Mouse (Mus musculus) C2C12 (cell line): ENCODE data around the gene Atxn10. TPM values are rescaled to one million over a fixed set of nuclear protein-coding genes. Genes with fewer than 3 reads are reported as not detected.

ENCODE experiments used
- H3K27me3 ChIP-seq: one replicate; pipeline ENCODE4 v1.6.1; 2011; ENCODE audit not compliant: control insufficient read depth, insufficient read depth, insufficient read length
- H3K36me3 ChIP-seq: one replicate; pipeline ENCODE4 v1.6.1; 2011; ENCODE audit not compliant: control insufficient read depth, insufficient read depth
- H3K4me3 ChIP-seq: one replicate; pipeline ENCODE4 v1.5.1; 2011; ENCODE audit warnings: mild to moderate bottlenecking, control low read depth; ENCODE audit not compliant: poor library complexity, insufficient read depth, severe bottlenecking
- H3K79me2 ChIP-seq: one replicate; pipeline ENCODE4 v1.6.1; 2011; ENCODE audit not compliant: control insufficient read depth, insufficient read depth
- H3K79me3 ChIP-seq: one replicate; pipeline ENCODE4 v1.6.1; 2011; ENCODE audit warnings: low read depth, control low read depth
- H3ac ChIP-seq: one replicate; pipeline ENCODE3; 2011; ENCODE audit warnings: low read depth; ENCODE audit not compliant: control insufficient read depth, insufficient read length
- CEBPB ChIP-seq: IDR thresholded peaks from one replicate; pipeline ENCODE4 v1.6.1; 2011; ENCODE audit warnings: low read depth, mild to moderate bottlenecking, control low read depth, moderate library complexity
- CTCF ChIP-seq: IDR thresholded peaks from one replicate; pipeline ENCODE4 v1.5.1; 2011; ENCODE audit not compliant: control insufficient read depth, insufficient read depth, insufficient read length
- FOSL1 ChIP-seq: IDR thresholded peaks from one replicate; pipeline ENCODE4 v1.8.0; 2011; ENCODE audit warnings: mild to moderate bottlenecking, low read length; ENCODE audit not compliant: poor library complexity, insufficient read depth, severe bottlenecking
- MAX ChIP-seq: IDR thresholded peaks from one replicate; pipeline ENCODE4 v1.6.1; 2011; ENCODE audit warnings: mild to moderate bottlenecking, control low read depth
- MYOD1 ChIP-seq: IDR thresholded peaks from one replicate; pipeline ENCODE4 v1.6.1; 2011; ENCODE audit warnings: low read depth; ENCODE audit not compliant: control insufficient read depth, insufficient read length
- MYOG ChIP-seq: IDR thresholded peaks from one replicate; pipeline ENCODE4 v1.6.1; 2011; ENCODE audit not compliant: control insufficient read depth, insufficient read length; ENCODE audit errors: extremely low read depth
- USF1 ChIP-seq: IDR thresholded peaks from one replicate; pipeline ENCODE4 v1.6.1; 2011; ENCODE audit warnings: low read depth, mild to moderate bottlenecking, control low read depth, moderate library complexity
- polyA plus RNA-seq: library from polyadenylated mRNA; unstranded; fragments of >200 nt; fragmentation: generic; extraction: Trizol; gene quantifications from one replicate; pipeline ENCODE4 v1.2.1, GENCODE M21; 2012; ENCODE audit warnings: missing spikeins

The Atxn10 gene
- polyA plus RNA-seq, 1 experiment, result 149 TPM

DNA sequence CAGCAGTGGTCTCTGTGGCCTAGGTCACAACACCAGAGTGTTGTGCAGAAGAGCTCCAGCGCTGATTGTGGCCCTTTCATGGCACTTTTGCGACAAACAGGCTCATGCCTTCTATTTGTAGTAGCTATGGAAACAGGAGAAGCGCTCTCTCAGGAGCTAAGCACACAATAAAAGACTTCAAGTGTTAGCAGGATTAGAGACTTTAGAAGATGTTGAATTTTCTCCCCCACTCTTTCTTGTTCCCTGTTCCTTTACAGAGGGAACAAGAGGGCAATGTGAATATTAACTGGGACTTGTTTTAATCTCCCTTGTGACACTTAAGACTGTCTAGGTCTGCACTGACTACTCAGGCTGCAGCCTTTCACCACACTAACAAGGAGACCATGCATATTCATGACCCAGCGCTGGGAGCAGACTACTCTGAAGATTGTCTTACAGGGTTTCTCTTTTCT, 122.6 kb downstream of the Atxn10 start:
- no peaks in the 10 kb centered on the region for H3K27me3 ChIP-seq
- no peaks in the 10 kb centered on the region for H3K79me3 ChIP-seq
- no peak overlapping the region for H3K4me3 ChIP-seq
- TF ChIP-seq USF1 (no peak), CTCF (no peak), FOSL1 (no peak), MYOD1 (no peak), MYOG (no peak), MAX (no peak), CEBPB (no peak)
- H3K36me3 ChIP-seq, result peaks cover 54% of the 10 kb centered on the region
- no peaks in the 10 kb centered on the region for H3K79me2 ChIP-seq
- no peak overlapping the region for H3ac ChIP-seq

DNA sequence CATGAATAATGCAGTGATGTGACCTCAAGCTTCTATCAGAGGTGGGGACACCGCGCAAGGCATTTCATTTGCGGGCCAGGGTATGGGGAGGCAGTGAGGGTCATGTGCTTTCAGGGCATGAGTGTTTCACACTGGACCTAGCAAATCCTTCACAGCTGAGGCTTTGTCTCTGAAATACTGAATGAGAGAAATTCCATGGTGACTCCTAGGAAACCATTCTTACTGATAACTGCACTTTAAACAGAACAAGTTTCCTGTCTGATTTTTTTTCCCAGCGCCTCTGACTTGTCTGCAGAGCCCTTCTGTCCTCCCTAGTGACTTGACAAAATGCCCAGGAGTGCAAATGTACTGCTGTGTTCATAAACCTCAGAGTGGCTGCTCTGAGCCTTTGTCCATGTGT, 125.5 kb downstream of the Atxn10 start:
- Histone ChIP-seq H3K4me3 (no peak overlapping the region), H3K36me3 (peaks cover 67% of the 10 kb centered on the region), H3K79me2 (no peaks in the 10 kb centered on the region), H3K79me3 (no peaks in the 10 kb centered on the region), H3ac (no peak overlapping the region), H3K27me3 (no peaks in the 10 kb centered on the region)
- TF ChIP-seq CEBPB (no peak), CTCF (no peak), FOSL1 (no peak), MAX (no peak), MYOD1 (no peak), USF1 (no peak), MYOG (no peak)

DNA sequence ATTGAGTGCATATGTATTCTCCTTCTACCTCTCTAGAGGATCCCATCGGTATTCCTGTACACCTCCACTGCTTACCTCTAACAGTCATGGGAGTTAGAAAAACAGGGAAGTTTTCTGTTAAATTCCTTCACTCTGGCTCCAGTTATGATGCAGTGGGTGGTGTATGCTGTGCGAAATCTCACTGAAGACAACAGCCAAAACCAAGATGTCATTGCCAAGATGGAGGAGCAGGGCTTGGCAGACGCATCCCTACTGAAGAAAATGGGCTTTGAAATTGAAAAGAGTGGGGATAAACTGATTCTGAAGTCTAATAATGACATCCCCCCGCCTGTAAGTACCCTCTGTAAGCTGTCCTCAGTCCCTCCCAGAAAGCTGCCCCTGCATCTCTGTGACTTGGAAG, 126.1 kb downstream of the Atxn10 start:
- peaks cover 65% of the 10 kb centered on the region for H3K36me3 ChIP-seq
- no peaks in the 10 kb centered on the region for H3K27me3 ChIP-seq
- no peak for TF ChIP-seq FOSL1
- no peak for TF ChIP-seq CEBPB
- no peak for TF ChIP-seq CTCF
- TF ChIP-seq USF1, result no peak
- no peak for TF ChIP-seq MYOD1
- TF ChIP-seq MAX, result no peak
- no peak for TF ChIP-seq MYOG
- no peak overlapping the region for H3K4me3 ChIP-seq
- no peaks in the 10 kb centered on the region for H3K79me3 ChIP-seq
- no peak overlapping the region for H3ac ChIP-seq
- no peaks in the 10 kb centered on the region for H3K79me2 ChIP-seq

DNA sequence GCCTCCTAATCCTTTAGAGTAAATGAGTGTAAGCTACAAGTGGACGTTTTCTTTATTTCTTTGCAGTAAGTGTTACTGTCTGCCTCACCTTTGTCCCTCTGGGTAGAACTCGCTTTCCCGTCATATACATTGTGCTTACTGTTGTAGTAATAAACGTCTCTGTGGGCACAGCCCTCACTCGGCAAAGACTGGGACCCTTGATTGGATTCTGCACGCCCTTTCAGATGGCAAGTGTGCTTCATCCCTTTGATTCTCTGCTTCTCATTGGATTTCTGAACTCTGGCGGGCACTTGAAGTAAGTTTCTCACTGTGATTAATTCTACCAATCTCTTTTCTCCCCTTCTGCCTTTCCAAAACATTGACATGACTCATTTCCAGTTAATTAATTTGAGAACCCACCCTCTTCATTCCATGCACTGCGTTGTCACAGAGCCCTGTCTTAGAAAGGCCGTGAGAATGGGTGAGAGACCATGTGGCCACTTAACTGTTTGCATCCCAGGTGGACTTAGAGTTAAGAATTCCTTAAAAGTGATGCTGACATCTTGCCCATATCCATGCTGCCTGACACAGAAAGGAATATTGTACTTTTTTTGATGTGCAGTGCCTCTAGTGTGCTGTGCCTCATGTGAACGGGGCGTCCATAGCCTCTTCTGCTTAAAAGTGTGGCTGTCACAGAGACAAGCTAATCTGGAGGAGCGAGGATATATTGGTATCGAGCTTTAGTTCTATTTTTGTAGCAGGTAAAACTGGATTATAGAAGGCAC, 127.2 kb downstream of the Atxn10 start:
- no peak for TF ChIP-seq MYOG
- no peak for TF ChIP-seq MYOD1
- no peak for TF ChIP-seq USF1
- TF ChIP-seq CEBPB, result no peak
- no peak for TF ChIP-seq MAX
- no peak for TF ChIP-seq FOSL1
- TF ChIP-seq CTCF, result no peak
- Histone ChIP-seq H3K4me3 (no peak overlapping the region), H3K36me3 (peaks cover 64% of the 10 kb centered on the region), H3ac (no peak overlapping the region), H3K79me2 (no peaks in the 10 kb centered on the region), H3K79me3 (no peaks in the 10 kb centered on the region), H3K27me3 (no peaks in the 10 kb centered on the region)

DNA sequence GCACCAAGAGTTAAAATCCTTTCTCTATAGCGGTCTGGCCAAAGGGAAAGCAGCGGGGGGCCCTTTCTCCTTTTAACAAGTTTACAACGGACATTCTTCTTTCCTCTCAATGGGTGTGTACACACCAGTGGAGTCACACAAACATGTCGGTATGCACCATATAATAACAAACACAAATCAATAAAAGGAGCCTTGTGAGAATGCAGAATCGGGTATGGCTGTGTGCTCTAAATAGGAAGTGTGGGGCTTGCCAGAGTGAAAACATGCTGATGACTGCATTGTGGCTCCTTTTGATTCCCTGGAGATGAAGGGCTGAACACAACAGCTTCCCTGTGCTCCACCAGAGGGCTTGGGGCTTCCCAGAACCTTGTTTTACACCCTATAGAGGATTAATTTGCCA, 128.1 kb downstream of the Atxn10 start:
- Histone ChIP-seq H3K4me3 (no peak overlapping the region), H3K36me3 (peaks cover 68% of the 10 kb centered on the region), H3K79me3 (no peaks in the 10 kb centered on the region), H3ac (no peak overlapping the region), H3K79me2 (no peaks in the 10 kb centered on the region), H3K27me3 (no peaks in the 10 kb centered on the region)
- TF ChIP-seq MYOD1 (no peak), CTCF (no peak), MAX (no peak), CEBPB (no peak)

DNA sequence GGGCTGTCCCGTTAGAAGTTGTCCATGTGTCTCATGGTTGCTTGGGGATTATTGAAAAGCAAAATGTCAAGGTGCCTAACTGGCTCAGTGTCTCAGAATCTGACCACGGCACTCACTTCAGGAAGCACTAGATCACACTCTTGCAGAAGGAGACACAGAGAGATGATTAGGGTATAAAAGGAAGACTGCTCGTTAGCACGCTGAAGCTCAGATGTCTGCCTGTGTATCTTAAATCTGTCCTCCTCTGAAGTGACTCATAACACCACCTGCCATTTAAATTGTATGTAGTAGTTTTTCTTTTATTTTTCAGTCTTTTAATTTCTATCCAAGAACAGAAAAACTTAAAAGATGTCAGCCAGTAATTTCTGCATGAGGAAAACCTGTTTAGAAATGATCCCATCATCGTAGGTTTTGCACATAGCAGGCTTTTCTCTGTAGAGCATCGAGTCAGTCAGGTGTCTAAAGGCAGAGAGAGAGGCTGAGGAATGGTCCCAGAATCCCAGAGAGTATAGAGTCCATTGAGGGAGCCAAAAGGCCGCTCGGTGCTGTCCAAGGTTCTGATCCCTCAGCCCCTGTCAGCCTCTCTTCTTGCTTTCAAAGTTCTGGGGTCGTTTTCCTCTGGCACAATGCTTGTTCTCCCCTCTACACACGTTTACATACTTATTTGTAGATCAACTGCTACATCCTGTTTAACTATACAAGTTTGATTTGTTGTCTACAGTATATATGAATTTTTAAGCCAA, 128.9 kb downstream of the Atxn10 start:
- Histone ChIP-seq H3K79me2 (no peaks in the 10 kb centered on the region), H3ac (no peak overlapping the region), H3K4me3 (no peak overlapping the region), H3K79me3 (no peaks in the 10 kb centered on the region), H3K36me3 (peaks cover 72% of the 10 kb centered on the region), H3K27me3 (no peaks in the 10 kb centered on the region)
- TF ChIP-seq CTCF, result no peak
- no peak for TF ChIP-seq USF1
- no peak for TF ChIP-seq MAX
- no peak for TF ChIP-seq MYOD1
- TF ChIP-seq MYOG, result no peak
- no peak for TF ChIP-seq CEBPB
- no peak for TF ChIP-seq FOSL1
